Mouse (Mus musculus) macrophage (primary cell): ENCODE data around the gene Stox1. TPM values are rescaled to one million over a fixed set of nuclear protein-coding genes. Genes with fewer than 3 reads are reported as not detected.
"Not testable (repeated sequence)": the region's sequence is repeated elsewhere in the genome, so short reads cannot be mapped to it uniquely, and the experiment has no call there.

Experiments used
- H3K27ac ChIP-seq: fragments of 350-480 bp; formaldehyde crosslinking; 2 replicates; pipeline ENCODE4 v1.9.0; 2021
- H3K36me3 ChIP-seq: fragments of 350-480 bp; formaldehyde crosslinking; 2 replicates; pipeline ENCODE4 v1.9.0; 2021; ENCODE audit errors: inconsistent target
- H3K4me3 ChIP-seq: fragments of 350-480 bp; formaldehyde crosslinking; 2 replicates; pipeline ENCODE4 v1.9.0; 2021; ENCODE audit errors: inconsistent target
- H3K79me2 ChIP-seq: fragments of 350-480 bp; formaldehyde crosslinking; 2 replicates; pipeline ENCODE4 v1.9.0; 2021; ENCODE audit errors: inconsistent target
- WGBS: methylation state at CpG from one replicate; pipeline ENCODE4 v1.1.7; 2026; ENCODE audit warnings: inconsistent platforms; ENCODE audit not compliant: missing documents; 5-methylcytosine and 5-hydroxymethylcytosine counted together
- polyA plus RNA-seq: library from polyadenylated mRNA; stranded (reverse); fragments of 250-400 nt; gene quantifications from 3 replicates; pipeline ENCODE4 v1.2.4, GENCODE M21; 2018; ENCODE audit warnings: inconsistent platforms
- total RNA-seq, 78 experiments: library from RNA; depleted of rRNA; stranded (reverse); fragments of 250-400 nt; gene quantifications; 1 replicate in 9 of 78; 2 replicates in 24 of 78; 3 replicates in 43 of 78; 4 replicates in 2 of 78; pipeline ENCODE4 v1.2.4; 2018; ENCODE audit warnings: inconsistent platforms in 56 of 78

Gene Stox1
- total RNA-seq (2018; cell fraction: chromatin; rRNA removed) = under 1 TPM in 4 of 26 experiments, not detected in 22; 0.18 to 0.25 (median 0.20) TPM
- under 1 TPM in 4 of 26 experiments, not detected in 22; 0.09 to 0.18 (median 0.14) TPM for total RNA-seq (2018; cell fraction: cytosol; rRNA removed)
- total RNA-seq (2018; cell fraction: nucleus; rRNA removed) = under 1 TPM in 2 of 26 experiments, not detected in 24; 0.11 to 0.45 TPM
- polyA plus RNA-seq = not detected in 3 replicates

- Histone ChIP-seq H3K79me2 (no peaks in the 10 kb centered on the region), H3K36me3 (no peaks in the 10 kb centered on the region), H3K27ac (no peak within 1 kb of the TSS), H3K4me3 (peak within 1 kb of the TSS; percentile 16; the same call in 1 of the 2 replicates)
- WGBS = 3% methylated on average over 75 of the region's 85 CpGs
Observed at GRCm38 (mm10) chr10:62725771-62726687, at the start of gene Stox1. Gene Stox1, minus strand, starts transcription at chr10:62726128.

- 80% methylated on average over 6 of the region's 6 CpGs for WGBS
- peaks cover 75% of the 10 kb centered on the region for H3K36me3 ChIP-seq
- H3K27ac ChIP-seq = no peak overlapping the region
- H3K4me3 ChIP-seq = no peak overlapping the region
- H3K79me2 ChIP-seq = no peaks in the 10 kb centered on the region
Observed at GRCm38 (mm10) chr10:62750781-62751180, 24.9 kb upstream of the Stox1 start.

GRCm38 (mm10) chr10:62739961-62740737 is 14.2 kb upstream of the Stox1 start:
- Histone ChIP-seq H3K79me2 (no peaks in the 10 kb centered on the region), H3K36me3 (peaks cover 15% of the 10 kb centered on the region), H3K27ac (peak overlapping the region; percentile 38), H3K4me3 (no peak overlapping the region)
- 39% methylated on average over 4 of the region's 4 CpGs for WGBS

- Histone ChIP-seq H3K4me3 (no peak overlapping the region), H3K36me3 (no peaks in the 10 kb centered on the region), H3K79me2 (no peaks in the 10 kb centered on the region), H3K27ac (no peak overlapping the region)
- 42% methylated on average over 4 of the region's 4 CpGs for WGBS
Observed at GRCm38 (mm10) chr10:62736965-62737688, 11.2 kb upstream of the Stox1 start.

GRCm38 (mm10) chr10:62730826-62731225 is 4.9 kb upstream of the Stox1 start:
- no peak overlapping the region for H3K4me3 ChIP-seq
- 89% methylated on average over 7 of the region's 10 CpGs for WGBS

GRCm38 (mm10) chr10:62724936-62725335 is 992 bp downstream of the Stox1 start:
- Histone ChIP-seq H3K4me3 (no peak overlapping the region), H3K79me2 (no peaks in the 10 kb centered on the region), H3K36me3 (no peaks in the 10 kb centered on the region), H3K27ac (no peak overlapping the region)
- WGBS = 23% methylated on average over 5 of the region's 7 CpGs

More at GRCm38 (mm10) chr10:62730826-62731225, 4.9 kb upstream of the Stox1 start:
- H3K36me3 ChIP-seq = no peaks in the 10 kb centered on the region
- H3K79me2 ChIP-seq = no peaks in the 10 kb centered on the region
- no peak overlapping the region for H3K27ac ChIP-seq

GRCm38 (mm10) chr10:62722701-62723100 is 3.2 kb downstream of the Stox1 start:
- H3K79me2 ChIP-seq = no peaks in the 10 kb centered on the region
- no peaks in the 10 kb centered on the region for H3K36me3 ChIP-seq
- no peak overlapping the region for H3K4me3 ChIP-seq
- H3K27ac ChIP-seq = no peak overlapping the region
- 53% methylated on average over 4 of the region's 4 CpGs for WGBS

GRCm38 (mm10) chr10:62720574-62720973 is 5.4 kb downstream of the Stox1 start:
- H3K36me3 ChIP-seq, H3K4me3 ChIP-seq, H3K27ac ChIP-seq, H3K79me2 ChIP-seq: not testable (repeated sequence)
- 92% methylated on average over 4 of the region's 8 CpGs for WGBS

- Histone ChIP-seq H3K27ac (no peak overlapping the region), H3K79me2 (no peaks in the 10 kb centered on the region), H3K36me3 (no peaks in the 10 kb centered on the region), H3K4me3 (no peak overlapping the region)
- WGBS = 82% methylated on average over 10 of the region's 10 CpGs
Observed at GRCm38 (mm10) chr10:62713457-62713856, 12.5 kb downstream of the Stox1 start.

- Histone ChIP-seq H3K4me3 (no peak overlapping the region), H3K27ac (no peak overlapping the region), H3K79me2 (no peaks in the 10 kb centered on the region), H3K36me3 (no peaks in the 10 kb centered on the region)
- 85% methylated on average over 4 of the region's 4 CpGs for WGBS
Observed at GRCm38 (mm10) chr10:62703579-62703978, 22.3 kb downstream of the Stox1 start.

- WGBS = 88% methylated on average over 4 of the region's 4 CpGs
- Histone ChIP-seq H3K79me2 (no peaks in the 10 kb centered on the region), H3K4me3 (no peak overlapping the region), H3K36me3 (no peaks in the 10 kb centered on the region), H3K27ac (no peak overlapping the region)
Observed at GRCm38 (mm10) chr10:62702436-62702835, 23.5 kb downstream of the Stox1 start.

GRCm38 (mm10) chr10:62692771-62693170 is 33.2 kb downstream of the Stox1 start:
- H3K36me3 ChIP-seq = no peaks in the 10 kb centered on the region
- no peak overlapping the region for H3K27ac ChIP-seq
- no peak overlapping the region for H3K4me3 ChIP-seq
- WGBS = 87% methylated on average over 8 of the region's 8 CpGs
- no peaks in the 10 kb centered on the region for H3K79me2 ChIP-seq

- Histone ChIP-seq H3K36me3 (no peaks in the 10 kb centered on the region), H3K79me2 (no peaks in the 10 kb centered on the region), H3K4me3 (no peak overlapping the region), H3K27ac (no peak overlapping the region)
- WGBS = 79% methylated on average over 3 of the region's 3 CpGs
Observed at GRCm38 (mm10) chr10:62692244-62692643, 33.7 kb downstream of the Stox1 start.

GRCm38 (mm10) chr10:62687032-62687674 is 38.8 kb downstream of the Stox1 start:
- WGBS = 81% methylated on average over 8 of the region's 15 CpGs
- Histone ChIP-seq H3K4me3 (no peak overlapping the region), H3K36me3 (no peaks in the 10 kb centered on the region), H3K27ac (no peak overlapping the region), H3K79me2 (no peaks in the 10 kb centered on the region)
